Mouse (Mus musculus) B cell, adult 2 months (primary cell): ENCODE data around the gene Vsig10l.

Experiments used
- DNase-seq, 2 experiments: peaks; one replicate each; pipeline ENCODE4 v3.0.0; 2022

Gene Vsig10l

DNA sequence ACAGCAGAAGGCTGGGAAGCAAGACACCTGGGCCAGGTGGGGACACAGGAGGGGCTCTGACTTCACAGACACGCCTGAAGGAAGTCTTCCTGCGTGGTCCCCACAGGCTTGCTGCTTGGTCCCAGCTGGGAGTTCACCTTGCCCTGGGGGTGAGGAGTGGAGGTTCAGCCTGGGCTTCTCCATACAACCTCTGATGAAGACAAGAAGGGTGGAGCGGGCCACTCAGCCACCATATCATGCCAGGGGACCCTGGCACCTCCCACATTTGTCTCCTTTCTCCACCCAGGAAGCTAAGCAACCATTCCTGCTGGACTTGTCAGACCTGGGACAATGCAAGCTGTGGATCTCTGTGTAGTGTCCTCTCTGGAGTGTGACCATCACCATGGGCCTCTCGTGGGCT, at the start of gene Vsig10l:
Gene Vsig10l (plus strand): TSS at position 301 of the 400 bp plus-strand sequence.
- no peak for DNase-seq

DNA sequence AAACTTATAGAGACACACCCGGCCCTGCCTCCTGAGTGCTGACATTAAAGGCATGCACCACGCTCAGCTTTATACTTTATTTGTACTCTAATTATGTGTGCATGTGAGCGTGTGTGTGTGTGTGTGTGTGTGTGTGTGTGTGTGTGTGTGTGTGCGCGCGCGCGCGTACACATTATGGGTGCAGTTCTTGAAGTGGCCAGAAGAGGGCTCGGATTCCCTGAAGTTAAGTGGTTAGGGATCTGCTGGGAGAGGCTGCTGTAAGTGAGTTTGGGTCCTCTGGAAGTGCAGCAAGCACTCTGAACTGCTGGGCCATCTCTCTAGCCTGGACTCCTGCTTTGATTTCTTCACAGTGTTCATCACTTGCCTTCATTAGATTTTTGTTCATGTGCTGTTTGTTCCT, 45.7 kb upstream of the Vsig10l start:
- peak; percentile 28 to 35 for DNase-seq

- peak; percentile 86 for DNase-seq
These were observed 39.8 kb upstream of the Vsig10l start for GRCm38 (mm10) chr7:43422995-43423617.

- no peak for DNase-seq
These were observed 38.8 kb upstream of the Vsig10l start for GRCm38 (mm10) chr7:43423991-43424625.

GRCm38 (mm10) chr7:43427406-43427805, 35.5 kb upstream of the Vsig10l start, which contains the start of gene Lim2:
Lim2 (plus strand) TSS chr7:43427670.
- DNase-seq = no peak

- no peak for DNase-seq
These were observed 33.5 kb upstream of the Vsig10l start for GRCm38 (mm10) chr7:43429500-43429899.

DNA sequence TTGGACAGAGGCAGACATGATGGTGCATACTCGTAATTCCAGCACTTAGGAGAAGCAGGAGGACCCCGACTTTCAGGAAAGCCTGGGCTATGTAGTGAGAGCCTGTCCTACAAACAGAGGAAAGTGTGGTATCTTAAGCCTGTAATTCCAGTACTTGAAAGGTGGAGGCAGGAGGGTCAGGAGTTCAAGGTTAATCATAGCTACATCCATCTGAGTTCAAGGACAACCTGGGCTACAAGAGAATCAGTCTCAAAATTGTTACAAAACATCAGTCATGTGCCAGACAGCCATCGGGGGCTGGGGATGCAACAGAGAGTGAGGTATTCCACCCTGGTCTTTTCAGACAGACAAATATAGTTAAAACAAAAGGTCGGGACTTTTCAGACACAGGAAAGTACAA, 30.1 kb upstream of the Vsig10l start:
- no peak for DNase-seq

DNA sequence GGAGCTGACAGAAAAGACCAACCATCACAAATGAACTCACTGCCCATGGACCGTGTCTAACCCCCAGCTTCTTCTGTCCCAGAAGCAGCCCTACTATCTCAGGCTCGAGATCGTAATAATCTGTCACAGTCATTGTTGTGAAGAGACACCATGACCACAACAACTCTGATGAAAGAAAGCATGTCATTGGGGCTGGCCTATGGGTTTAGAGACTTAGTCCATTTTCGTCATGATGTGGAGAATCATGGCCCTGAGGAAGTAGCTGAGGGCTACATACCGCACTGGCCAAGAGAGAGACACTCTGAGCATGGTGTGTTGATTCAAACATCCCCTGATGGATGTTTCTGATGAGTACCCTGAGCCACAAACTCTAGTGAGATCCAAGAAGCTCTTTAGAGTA, 28.3 kb upstream of the Vsig10l start:
- no peak for DNase-seq

GRCm38 (mm10) chr7:43436341-43437255, 26.4 kb upstream of the Vsig10l start, which contains the start of gene Nkg7:
Nkg7 (plus strand) TSS chr7:43437073.
- no peak for DNase-seq

DNA sequence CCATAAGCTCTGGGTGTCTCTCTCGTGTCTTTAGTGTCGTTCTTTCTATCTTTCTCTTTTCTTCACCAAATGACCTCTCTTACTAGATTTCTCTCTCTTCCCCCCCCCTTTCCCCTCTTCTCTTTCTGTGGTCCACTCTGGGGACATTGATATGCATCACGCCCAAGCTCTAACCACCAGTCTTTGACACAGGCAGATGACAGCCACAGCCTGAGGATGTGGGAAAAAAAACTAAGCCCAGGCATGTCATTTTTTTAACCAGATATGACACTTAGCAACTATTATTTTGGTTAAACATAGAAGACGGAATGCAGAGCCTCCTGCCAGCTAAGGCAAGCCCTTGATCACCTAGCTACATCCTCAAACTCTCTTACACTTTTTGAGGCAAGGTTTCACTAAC, 24.3 kb upstream of the Vsig10l start:
- DNase-seq = no peak

DNA sequence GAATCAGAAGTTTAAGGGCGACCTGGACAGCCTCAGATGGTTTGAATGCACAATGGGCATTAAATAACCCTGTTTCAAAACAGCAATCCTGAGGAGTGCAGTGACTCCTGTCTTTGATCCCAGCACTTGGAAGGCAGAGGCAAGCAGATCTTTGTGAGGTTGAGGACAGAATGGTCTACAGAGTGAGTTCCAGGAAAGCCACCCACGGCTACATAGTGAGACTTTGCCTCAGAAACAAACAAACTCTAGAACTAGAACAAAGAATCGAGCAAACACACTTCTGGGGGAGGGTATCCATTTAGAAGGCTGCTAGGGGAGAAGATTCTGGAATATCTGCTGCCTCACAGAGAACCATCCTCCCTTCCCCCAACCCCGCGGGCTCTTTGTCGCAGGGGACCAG, 22.5 kb upstream of the Vsig10l start, which contains the start of gene Cldnd2:
Gene Cldnd2 (plus strand): TSS at position 301 of the 400 bp plus-strand sequence.
- DNase-seq = no peak

DNA sequence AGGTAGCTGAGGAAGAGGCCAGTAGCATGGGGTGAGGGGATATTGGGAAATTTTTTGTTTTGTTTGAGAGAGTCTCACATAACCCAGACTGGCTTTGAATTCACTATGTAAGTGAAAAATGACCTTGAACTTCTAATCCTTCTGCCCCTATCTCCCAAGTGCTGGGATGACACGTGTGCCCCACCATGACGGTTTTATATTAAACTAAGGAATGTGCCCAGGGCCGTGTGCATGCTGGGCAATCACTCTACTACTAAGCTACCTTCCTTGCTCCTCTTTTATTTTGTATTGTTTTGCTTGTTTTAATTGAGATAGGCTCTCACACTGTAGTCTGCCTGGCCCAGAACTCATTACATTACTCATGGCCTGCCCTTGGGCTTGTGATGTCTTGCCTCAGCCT, 21.9 kb upstream of the Vsig10l start:
- DNase-seq = no peak

DNA sequence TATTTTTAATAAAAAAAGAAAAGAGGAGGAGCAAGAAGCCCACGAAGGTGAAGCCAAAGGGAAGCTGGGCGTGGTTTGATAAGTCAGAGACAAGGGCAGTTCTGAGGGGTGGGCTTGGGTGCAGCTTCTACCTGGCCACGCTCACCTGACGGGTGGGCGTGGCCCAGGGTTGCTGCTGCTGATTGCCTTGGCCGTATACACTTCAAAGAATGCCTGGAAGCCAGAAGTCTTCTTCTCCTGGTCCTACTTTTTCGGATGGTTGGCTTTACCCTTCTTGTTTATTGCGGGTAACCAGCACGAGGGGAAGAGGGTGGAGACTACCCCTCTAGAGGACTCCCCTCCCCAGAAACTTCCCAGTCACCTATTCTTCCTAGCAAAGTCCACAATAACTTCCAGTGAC, 20.3 kb upstream of the Vsig10l start:
- DNase-seq = no peak

- DNase-seq = peak; percentile 65 to 69
These were observed 19.6 kb upstream of the Vsig10l start for GRCm38 (mm10) chr7:43443126-43443916.

GRCm38 (mm10) chr7:43443917-43444293, 19.0 kb upstream of the Vsig10l start, which contains the start of the genes Etfb and Gm45233:
Etfb (plus strand) TSS chr7:43444083.
Gm45233 (plus strand) TSS chr7:43444128.
- peak; percentile 85 to 86 for DNase-seq

- DNase-seq = no peak
These were observed 15.2 kb upstream of the Vsig10l start for GRCm38 (mm10) chr7:43447801-43448200.

- no peak for DNase-seq
These were observed 14.7 kb upstream of the Vsig10l start for GRCm38 (mm10) chr7:43448246-43448645.

GRCm38 (mm10) chr7:43449811-43450210, 13.1 kb upstream of the Vsig10l start:
- no peak for DNase-seq

GRCm38 (mm10) chr7:43451726-43452125, 11.2 kb upstream of the Vsig10l start:
- DNase-seq = no peak

DNA sequence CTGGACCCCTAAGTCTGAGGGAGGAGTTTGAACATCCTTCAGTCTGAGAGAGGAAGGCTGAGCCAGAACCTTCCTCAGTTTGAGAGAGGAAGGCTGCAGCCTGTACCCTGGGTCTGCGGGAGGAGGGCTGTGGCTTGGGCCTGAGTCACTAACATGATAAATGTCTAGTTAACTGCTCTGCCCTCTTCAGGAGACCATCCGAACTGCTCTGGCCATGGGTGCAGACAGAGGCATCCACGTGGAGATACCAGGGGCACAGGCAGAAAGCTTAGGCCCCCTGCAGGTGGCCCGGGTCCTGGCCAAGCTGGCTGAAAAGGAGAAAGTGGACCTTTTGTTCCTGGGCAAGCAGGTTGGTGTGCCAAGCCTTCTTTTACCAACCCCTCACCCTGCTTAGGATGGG, 10.3 kb upstream of the Vsig10l start:
- peak; percentile 58 to 65 for DNase-seq

DNA sequence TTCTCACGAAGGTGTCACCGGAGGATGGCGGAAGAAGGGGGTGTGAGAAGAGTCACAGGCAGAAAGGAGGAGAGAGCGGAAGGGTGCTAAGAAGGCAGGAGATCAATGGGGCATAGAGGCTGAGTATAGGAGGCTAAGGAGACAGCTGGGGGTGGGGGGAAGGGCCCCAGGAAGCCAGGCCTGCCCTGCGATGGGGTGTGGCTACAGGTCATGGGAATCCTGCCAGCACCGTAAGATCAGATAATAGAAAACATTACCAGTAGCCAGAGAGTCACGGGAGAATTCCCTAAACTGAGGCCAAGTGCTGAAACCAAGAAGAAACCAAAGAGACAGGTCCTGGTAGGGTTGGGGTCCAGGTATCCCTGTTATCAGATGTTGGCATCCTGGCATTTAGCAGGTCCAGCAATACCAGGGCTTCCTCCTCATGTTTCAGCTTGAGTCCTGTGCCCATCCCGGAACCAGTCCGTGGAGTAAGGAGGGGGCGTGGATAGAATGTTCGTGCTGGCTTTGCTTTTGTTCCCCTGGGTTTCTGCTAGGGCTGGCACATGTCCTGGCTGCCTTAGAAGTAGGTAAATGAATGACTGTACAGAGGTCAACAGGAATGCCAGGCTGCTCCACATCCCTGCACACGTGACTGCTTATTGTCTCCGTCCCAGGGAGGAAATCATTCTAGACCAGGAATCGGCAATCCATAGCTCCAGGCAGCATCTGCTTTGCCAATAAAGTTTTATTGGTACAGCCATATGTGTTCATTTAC, 9.2 kb upstream of the Vsig10l start:
- DNase-seq = no peak

DNA sequence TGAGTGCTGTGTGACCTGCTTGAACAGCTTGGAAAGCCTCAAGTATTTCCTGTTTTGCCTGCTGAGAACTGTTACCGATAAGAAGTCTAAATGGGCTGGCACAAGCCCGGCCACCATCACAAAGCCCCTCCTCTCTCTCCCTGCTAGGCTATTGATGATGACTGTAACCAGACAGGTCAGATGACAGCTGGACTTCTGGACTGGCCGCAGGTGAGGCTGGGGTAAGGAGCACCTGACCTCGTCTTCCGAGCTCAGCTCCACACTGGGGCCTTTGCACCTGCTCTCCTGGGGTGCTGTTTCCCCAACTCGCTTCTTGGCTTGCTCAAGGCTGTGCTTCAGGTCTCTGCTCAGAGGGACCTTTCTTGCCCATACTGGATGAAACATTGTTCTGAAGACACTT, 8.6 kb upstream of the Vsig10l start:
- no peak for DNase-seq
